Mouse (Mus musculus) hindbrain, embryonic 10.5 days (tissue): ENCODE data around the gene Cfap77. TPM values are rescaled to one million over a fixed set of nuclear protein-coding genes. Genes with fewer than 3 reads are reported as not detected.
A peak's percentile ranks its signal among the peaks of the same experiment; 100 is the strongest.
"Not testable (repeated sequence)": the region's sequence is repeated elsewhere in the genome, so short reads cannot be mapped to it uniquely, and the experiment has no call there.

Experiments
- DNase-seq: peaks from one replicate; pipeline ENCODE4 v3.0.0-alpha.2; 2017; ENCODE audit warnings: low spot score
- H3K27ac ChIP-seq: fragments of 300-500 bp; sonication (generic); 2 replicates; pipeline ENCODE4 v1.5.1; 2016; ENCODE audit warnings: mild to moderate bottlenecking, moderate library complexity
- H3K27me3 ChIP-seq: fragments of 300-500 bp; sonication (generic); 2 replicates; pipeline ENCODE4 v1.6.1; 2016; ENCODE audit warnings: mild to moderate bottlenecking; ENCODE audit not compliant: poor library complexity, insufficient read depth, severe bottlenecking
- H3K36me3 ChIP-seq: fragments of 300-500 bp; sonication (generic); 2 replicates; pipeline ENCODE4 v1.6.1; 2016; ENCODE audit warnings: mild to moderate bottlenecking, moderate library complexity
- H3K4me1 ChIP-seq: fragments of 300-500 bp; sonication (generic); replicated peaks from 2 replicates; pipeline ENCODE4 v1.6.1; 2016; ENCODE audit warnings: mild to moderate bottlenecking
- H3K4me3 ChIP-seq: fragments of 300-500 bp; sonication (generic); 2 replicates; pipeline ENCODE4 v1.5.1; 2016; ENCODE audit warnings: mild to moderate bottlenecking, moderate library complexity
- H3K9me3 ChIP-seq: fragments of 300-500 bp; sonication (generic); 2 replicates; pipeline ENCODE4 v1.6.1; 2016; ENCODE audit warnings: mild to moderate bottlenecking, moderate library complexity
- WGBS: fragments of 180-500 bp; shearing (Covaris S2); methylation state at CpG from one replicate; pipeline ENCODE4 v1.1.7; 2016; 5-methylcytosine and 5-hydroxymethylcytosine counted together
- polyA plus RNA-seq: library from polyadenylated mRNA; unstranded; fragments of >200 nt; fragmentation: Nextera tagmentation; extraction: Ambion mirVana; gene quantifications from 2 replicates; pipeline ENCODE4 v1.2.1, GENCODE M21; 2016

The Cfap77 gene
- polyA plus RNA-seq, result 0.51 and 0.61 TPM in 2 replicates

DNA sequence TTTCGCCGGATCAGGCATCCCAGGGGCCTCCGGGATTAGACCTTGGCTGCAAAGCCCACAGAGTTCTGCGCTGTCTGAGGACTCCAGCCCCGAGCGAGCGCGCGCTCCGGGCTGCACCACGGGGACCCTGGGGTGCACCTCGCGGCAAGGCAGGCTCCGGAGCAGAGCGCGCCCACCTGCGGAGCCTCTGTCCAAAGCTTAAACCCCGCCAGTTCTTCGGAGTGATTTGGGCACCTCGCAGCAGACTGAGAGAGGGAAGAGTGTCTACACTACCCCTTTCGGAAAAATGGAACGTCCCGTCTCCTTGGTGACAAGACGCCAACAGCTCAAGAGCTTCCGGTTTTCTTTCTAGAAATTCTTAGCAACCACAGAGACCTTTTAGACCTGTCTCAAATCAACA lies at the start of gene Cfap77:
TSS of gene Cfap77 (minus strand) at position 76 of the 400 bp plus-strand sequence.
- WGBS, result under 1% methylated on average over 25 of the region's 25 CpGs
- Histone ChIP-seq H3K27me3 (peaks cover 79% of the 10 kb centered on the region), H3K4me3 (peak within 1 kb of the TSS; percentile 62), H3K27ac (peak within 1 kb of the TSS; percentile 89), H3K4me1 (peaks cover 15% of the 10 kb centered on the region), H3K36me3 (no peaks in the 10 kb centered on the region), H3K9me3 (no peaks in the 10 kb centered on the region)
- peak; percentile 72 for DNase-seq

DNA sequence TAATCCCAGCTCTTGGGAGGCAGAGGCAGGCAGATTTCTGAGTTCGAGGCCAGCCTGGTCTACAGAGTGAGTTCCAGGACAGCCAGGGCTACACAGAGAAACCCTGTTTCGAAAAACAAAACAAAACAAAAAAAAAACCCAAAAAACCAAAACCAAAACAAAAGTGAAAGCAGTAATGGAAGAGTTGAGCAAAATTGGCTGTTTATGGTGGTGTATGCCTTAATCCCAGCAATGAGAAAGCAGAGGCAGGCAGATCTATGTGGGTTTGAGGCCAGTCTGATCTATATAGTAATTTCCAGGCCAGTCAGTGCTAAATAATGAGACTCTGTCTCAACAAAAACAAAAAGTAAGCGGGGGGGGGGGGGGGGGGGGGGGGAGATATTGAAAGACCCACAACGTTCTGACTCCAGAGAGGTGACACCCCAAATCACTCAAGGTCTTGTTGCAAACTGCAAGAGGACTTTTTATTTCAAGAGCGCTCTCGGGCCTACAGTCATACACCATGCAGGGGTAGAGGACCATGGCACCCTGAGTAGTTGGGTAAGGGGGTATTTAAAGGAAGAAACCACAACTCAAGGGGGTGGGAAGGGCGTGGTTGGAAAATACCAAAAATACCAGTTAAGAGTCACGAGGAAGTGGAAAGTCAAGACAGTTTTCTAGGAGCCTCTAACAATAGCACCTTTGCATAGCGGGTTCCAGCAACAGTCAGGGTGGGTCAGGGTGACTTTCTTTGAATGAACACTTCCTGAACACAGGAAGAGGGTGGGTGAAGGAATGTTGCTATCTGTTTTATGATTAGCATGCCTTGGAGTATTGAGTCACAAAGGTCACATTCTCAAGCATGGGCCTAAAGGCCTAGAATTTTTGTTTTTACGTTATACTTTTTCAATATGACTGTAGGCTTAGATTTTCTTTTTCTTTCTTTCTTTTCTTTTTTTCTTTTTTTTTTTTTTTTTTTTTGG lies 47.8 kb upstream of the Cfap77 start:
- not testable (repeated sequence) for H3K9me3 ChIP-seq, H3K27ac ChIP-seq, H3K4me3 ChIP-seq, H3K4me1 ChIP-seq, H3K36me3 ChIP-seq, DNase-seq, H3K27me3 ChIP-seq
- 90% methylated on average over 9 of the region's 10 CpGs for WGBS

DNA sequence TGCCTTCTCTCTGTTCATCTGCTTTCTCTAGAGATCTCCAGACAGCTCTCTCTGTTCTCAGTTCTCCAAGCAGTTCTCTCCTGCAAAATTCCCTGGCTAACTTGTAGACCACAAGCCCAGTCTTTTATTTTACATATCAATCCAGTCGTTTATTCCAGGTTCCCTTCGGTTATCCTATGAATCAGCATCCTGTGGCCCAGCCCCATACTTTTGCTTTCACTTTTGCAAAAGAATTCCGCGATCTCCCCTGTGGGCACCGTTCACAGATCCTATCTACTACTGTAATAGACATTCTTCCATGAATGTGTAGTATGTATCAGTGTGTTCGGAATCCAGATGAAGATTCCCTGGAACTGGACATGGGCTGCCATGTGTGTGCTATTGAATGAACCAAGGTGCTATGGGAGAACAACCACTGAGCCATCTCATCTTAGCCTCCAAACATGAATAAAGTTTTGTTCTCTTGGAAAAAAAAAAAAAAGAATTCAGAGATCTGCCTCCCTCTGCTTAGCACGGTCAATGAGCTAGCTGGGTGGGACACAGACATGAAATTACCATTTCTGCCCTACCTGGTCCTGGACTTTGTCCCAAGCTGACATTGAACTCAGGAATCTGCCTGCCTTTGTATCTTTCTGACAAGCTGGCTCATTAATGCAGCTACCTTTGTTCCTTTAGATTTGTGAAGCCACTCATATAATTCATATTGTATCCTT lies 46.1 kb upstream of the Cfap77 start:
- Histone ChIP-seq H3K9me3 (no peaks in the 10 kb centered on the region), H3K27me3 (no peaks in the 10 kb centered on the region), H3K36me3 (no peaks in the 10 kb centered on the region), H3K27ac (no peak overlapping the region), H3K4me1 (no peaks in the 10 kb centered on the region), H3K4me3 (no peak overlapping the region)
- no peak for DNase-seq
- 78% methylated on average over 7 of the region's 7 CpGs for WGBS

DNA sequence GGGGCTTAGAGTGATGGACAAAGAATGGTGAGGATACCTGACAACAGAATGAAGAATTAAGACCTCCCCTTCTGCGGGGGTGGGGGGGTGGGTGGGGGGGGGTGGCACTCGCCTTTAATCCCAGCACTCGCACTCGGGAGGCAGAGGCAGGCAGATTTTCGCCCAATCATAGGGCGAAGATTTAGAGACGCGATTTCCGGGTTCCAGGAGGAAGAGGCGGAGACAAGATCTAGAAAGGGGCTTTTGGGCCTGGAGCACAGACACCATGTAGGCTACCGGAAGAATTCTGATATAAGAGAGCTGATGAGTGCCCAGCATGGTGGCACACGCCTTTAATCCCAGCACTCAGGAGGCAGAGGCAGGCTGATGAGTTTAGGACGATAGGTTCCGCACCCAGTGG lies 44.8 kb upstream of the Cfap77 start:
- Histone ChIP-seq H3K4me3 (no peak overlapping the region), H3K27ac (no peak overlapping the region), H3K4me1 (no peaks in the 10 kb centered on the region), H3K36me3 (no peaks in the 10 kb centered on the region), H3K27me3 (no peaks in the 10 kb centered on the region), H3K9me3 (no peaks in the 10 kb centered on the region)
- no peak for DNase-seq
- 89% methylated on average over 14 of the region's 14 CpGs for WGBS

DNA sequence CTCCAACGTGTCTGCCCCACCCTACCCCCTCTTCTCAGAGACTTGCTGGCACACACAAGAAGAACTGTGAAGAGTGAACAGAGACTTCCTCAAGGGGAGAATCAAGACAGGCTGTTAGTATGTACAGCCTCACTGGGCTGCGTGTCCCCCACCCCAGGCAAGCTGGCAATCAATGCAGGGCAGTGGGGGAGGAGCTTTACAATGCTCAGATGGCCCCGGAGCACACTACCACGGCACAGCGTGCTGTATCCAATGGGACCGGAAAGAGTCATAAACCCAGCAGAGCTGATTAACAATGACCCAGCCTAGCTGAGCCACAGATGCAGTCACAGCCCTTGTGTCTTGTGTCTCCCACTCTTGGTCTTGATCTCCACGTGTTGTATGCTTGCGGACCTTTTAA lies 43.9 kb upstream of the Cfap77 start:
- Histone ChIP-seq H3K9me3 (no peaks in the 10 kb centered on the region), H3K4me3 (no peak overlapping the region), H3K27ac (no peak overlapping the region), H3K27me3 (no peaks in the 10 kb centered on the region), H3K4me1 (no peaks in the 10 kb centered on the region), H3K36me3 (no peaks in the 10 kb centered on the region)
- DNase-seq, result no peak
- WGBS, result 81% methylated on average over 8 of the region's 8 CpGs

DNA sequence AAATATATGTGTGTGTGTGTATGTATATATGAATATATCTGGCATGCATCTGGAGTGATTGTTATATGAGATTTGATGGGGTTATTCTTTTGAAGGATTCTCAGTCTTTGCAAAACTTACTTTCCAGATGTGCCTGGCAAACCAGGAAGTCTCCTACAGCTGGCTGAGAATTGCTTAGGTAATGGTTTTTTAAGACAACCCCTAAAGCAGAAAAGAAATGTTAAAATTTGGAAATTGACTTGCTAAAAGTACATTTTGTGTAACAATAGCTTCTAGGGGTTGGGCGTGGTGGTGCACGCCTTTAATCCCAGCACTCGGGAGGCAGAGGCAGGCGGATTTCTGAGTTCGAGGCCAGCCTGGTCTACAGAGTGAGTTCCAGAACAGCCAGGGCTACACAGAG lies 43.1 kb upstream of the Cfap77 start:
- H3K4me1 ChIP-seq, H3K36me3 ChIP-seq, DNase-seq, H3K4me3 ChIP-seq, H3K27me3 ChIP-seq, H3K9me3 ChIP-seq, H3K27ac ChIP-seq: not testable (repeated sequence)
- 88% methylated on average over 5 of the region's 5 CpGs for WGBS

DNA sequence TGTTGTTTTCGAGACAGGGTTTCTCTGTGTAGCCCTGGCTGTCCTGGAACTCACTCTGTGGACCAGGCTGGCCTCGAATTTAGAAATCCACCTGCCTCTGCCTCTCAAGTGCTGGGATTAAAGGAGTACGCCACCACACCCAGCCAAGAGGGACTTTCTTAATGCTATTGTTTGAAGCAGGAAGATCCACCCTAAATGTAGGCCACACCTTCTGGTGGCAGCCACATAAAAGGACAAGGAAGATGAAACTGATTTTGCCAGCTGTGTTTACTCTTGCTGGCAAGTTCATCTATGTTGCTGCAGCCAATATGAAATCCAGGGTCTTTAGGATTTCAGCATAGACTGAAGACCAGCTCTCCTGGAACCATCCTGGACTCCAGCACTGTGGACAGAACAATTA lies 42.6 kb upstream of the Cfap77 start:
- WGBS, result 85% methylated on average over 3 of the region's 3 CpGs
- H3K27ac ChIP-seq, result no peak overlapping the region
- no peaks in the 10 kb centered on the region for H3K4me1 ChIP-seq
- DNase-seq, result no peak
- H3K4me3 ChIP-seq, result no peak overlapping the region
- no peaks in the 10 kb centered on the region for H3K27me3 ChIP-seq
- no peaks in the 10 kb centered on the region for H3K9me3 ChIP-seq
- no peaks in the 10 kb centered on the region for H3K36me3 ChIP-seq

DNA sequence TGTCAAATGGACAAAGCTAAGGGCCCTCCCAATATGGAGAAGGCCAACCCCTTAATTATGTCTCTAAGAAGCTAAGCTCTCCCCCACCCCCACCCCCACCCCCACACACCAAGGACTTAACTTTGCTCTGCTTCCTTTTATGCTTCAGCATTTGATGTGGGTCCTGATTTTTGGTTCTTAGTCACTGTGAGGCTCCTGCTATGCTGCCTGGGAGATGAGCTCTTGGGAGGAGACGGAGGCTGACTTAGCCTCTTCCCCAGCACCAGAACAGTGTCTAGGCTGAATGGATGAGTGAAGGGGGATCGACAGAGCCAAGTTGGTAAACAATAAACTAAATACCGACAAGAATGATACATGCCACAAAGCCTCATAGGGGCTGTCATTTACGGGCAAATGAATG lies 41.9 kb upstream of the Cfap77 start:
- DNase-seq, result no peak
- H3K9me3 ChIP-seq, result no peaks in the 10 kb centered on the region
- H3K4me1 ChIP-seq, result no peaks in the 10 kb centered on the region
- WGBS, result 66% methylated on average over 4 of the region's 4 CpGs
- no peaks in the 10 kb centered on the region for H3K36me3 ChIP-seq
- H3K27ac ChIP-seq, result no peak overlapping the region
- H3K4me3 ChIP-seq, result no peak overlapping the region
- H3K27me3 ChIP-seq, result no peaks in the 10 kb centered on the region

DNA sequence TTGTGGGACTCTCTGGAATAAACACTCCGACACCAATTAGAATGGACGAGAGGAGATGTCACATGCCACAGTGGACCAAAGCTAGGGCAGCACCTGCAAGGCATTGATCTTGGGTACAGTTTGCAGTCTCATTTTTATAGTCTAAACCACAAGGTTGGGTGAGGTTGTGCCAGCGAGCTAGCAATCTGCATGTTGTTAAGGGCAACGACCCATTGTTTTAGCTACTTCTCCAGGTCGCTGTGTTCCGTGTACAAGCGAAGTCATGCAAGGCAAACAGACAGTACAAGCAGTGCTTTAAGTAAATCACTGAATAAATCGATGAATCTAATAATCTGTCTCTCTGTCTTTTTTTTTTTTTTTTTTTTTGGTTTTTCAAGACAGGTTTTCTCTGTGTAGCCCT lies 40.8 kb upstream of the Cfap77 start:
- 93% methylated on average over 8 of the region's 8 CpGs for WGBS
- no peaks in the 10 kb centered on the region for H3K9me3 ChIP-seq
- no peaks in the 10 kb centered on the region for H3K4me1 ChIP-seq
- H3K36me3 ChIP-seq, result no peaks in the 10 kb centered on the region
- no peaks in the 10 kb centered on the region for H3K27me3 ChIP-seq
- DNase-seq, result no peak
- no peak overlapping the region for H3K4me3 ChIP-seq
- no peak overlapping the region for H3K27ac ChIP-seq

DNA sequence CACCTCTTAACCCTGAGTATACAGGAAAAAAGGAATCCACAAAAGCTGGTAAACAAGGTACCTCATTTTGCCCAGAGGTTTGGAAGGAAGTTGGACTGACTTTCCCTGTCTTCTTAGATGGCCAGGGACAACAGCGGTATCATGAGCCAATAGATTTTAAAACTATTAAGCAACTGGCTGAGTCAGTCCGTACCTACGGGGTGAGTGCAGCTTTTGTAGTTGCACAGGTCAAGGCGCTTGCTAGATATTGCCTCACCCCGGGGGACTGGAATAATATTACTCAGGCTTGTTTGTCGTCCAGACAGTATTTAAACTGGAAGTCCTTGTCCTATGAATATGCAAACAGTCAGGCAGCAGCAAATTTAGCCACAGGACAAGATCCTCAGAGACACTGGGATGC lies 34.4 kb upstream of the Cfap77 start:
- not testable (repeated sequence) for H3K27ac ChIP-seq, DNase-seq, H3K4me3 ChIP-seq, H3K9me3 ChIP-seq, H3K27me3 ChIP-seq, H3K4me1 ChIP-seq
- WGBS, result 86% methylated on average over 6 of the region's 6 CpGs
- peaks cover 36% of the 10 kb centered on the region for H3K36me3 ChIP-seq

DNA sequence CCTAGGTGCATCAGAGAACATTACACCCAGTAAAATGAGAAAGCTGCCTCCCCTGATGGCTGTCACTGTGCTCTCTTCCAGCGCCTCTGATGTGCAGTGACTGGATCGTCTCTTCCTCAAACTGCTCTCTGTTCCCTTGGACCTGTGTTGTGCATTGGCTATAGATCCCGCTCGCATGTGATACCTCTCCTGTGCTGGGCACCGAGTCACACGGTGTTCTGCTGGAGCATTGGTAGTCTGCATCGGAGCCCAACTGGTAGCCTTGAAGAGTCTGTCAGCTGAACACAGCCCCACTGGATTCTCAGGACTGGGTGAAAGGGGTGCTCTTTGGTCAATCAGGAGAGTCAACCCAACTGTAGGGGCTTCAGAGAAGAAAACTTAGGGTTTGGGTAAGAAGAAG lies 31.2 kb upstream of the Cfap77 start:
- no peaks in the 10 kb centered on the region for H3K27me3 ChIP-seq
- no peak for DNase-seq
- WGBS, result 95% methylated on average over 7 of the region's 7 CpGs
- no peak overlapping the region for H3K27ac ChIP-seq
- peaks cover 68% of the 10 kb centered on the region for H3K36me3 ChIP-seq
- no peak overlapping the region for H3K4me3 ChIP-seq
- no peaks in the 10 kb centered on the region for H3K4me1 ChIP-seq
- no peaks in the 10 kb centered on the region for H3K9me3 ChIP-seq

DNA sequence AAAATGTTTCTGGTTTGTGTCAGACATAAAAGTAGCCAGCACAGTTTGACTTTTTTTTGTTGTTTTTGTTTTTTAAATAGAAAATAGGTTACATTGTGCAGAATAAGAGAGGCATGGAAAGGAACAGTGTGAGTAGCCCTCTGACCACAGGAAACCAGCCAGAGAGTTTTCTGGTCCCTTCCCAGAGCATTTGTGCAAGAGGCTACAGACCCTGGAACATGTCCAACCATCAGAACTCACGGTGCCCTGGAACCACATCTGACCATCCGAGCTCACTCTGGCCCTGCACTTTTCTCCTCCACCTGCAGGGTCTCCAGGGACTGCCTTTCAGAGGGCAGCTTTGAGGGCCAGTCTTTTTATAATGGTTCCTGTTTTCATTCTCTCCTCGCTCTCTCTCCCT lies 27.1 kb upstream of the Cfap77 start:
- no peaks in the 10 kb centered on the region for H3K27me3 ChIP-seq
- DNase-seq, result no peak
- H3K4me1 ChIP-seq, result no peaks in the 10 kb centered on the region
- no peak overlapping the region for H3K4me3 ChIP-seq
- no peak overlapping the region for H3K27ac ChIP-seq
- WGBS, result 72% methylated on average over 3 of the region's 3 CpGs
- H3K9me3 ChIP-seq, result no peaks in the 10 kb centered on the region
- H3K36me3 ChIP-seq, result peaks cover 96% of the 10 kb centered on the region

DNA sequence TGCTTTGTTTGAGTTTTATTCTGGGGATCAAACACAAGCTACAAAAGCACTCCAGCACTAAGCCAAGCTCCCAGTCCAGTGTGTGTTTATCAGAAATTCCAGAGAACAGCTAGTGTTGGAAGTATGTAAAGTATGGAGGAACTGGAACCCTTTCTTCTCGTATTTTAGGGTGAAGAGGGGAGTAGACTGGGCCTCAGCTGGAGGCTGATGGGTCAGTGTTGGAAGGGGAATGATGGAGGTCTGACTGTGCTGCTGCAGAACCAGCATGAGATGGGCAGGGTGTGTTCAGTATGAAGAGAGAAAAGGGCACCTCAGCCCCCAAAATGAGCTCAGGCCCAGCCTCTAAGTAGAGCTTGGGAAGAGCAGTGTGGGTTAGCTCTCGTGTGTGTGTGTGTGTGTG lies 21.4 kb upstream of the Cfap77 start:
- 84% methylated on average over 2 of the region's 2 CpGs for WGBS
- Histone ChIP-seq H3K36me3 (peaks cover 98% of the 10 kb centered on the region), H3K9me3 (no peaks in the 10 kb centered on the region), H3K4me3 (no peak overlapping the region), H3K27me3 (no peaks in the 10 kb centered on the region), H3K4me1 (no peaks in the 10 kb centered on the region), H3K27ac (no peak overlapping the region)
- no peak for DNase-seq
